Mouse (Mus musculus) embryonic facial prominence, embryonic 13.5 days (tissue): Measurements from ENCODE around the gene Smyd1. TPM values are rescaled to one million over a fixed set of nuclear protein-coding genes. Genes with fewer than 3 reads are reported as not detected.
"Not testable (repeated sequence)": the region's sequence is repeated elsewhere in the genome, so short reads cannot be mapped to it uniquely, and the experiment has no call there.

ENCODE experiments used
- ATAC-seq: fragments of 200-750 bp; cut with Nextera tagmentation; 2 replicates; pipeline ENCODE4 v1.8.0; 2017; ENCODE audit warnings: low read depth; ENCODE audit not compliant: insufficient number of reproducible peaks, insufficient read depth, low FRiP score, low TSS enrichment
- H3K27ac ChIP-seq: fragments of 300-500 bp; sonication (generic); 2 replicates; pipeline ENCODE4 v1.5.1; 2015; ENCODE audit warnings: moderate library complexity, mild to moderate bottlenecking, inconsistent platforms
- H3K27me3 ChIP-seq: fragments of 300-500 bp; sonication (generic); 2 replicates; pipeline ENCODE4 v1.6.1; 2015; ENCODE audit warnings: mild to moderate bottlenecking, inconsistent platforms
- H3K36me3 ChIP-seq: fragments of 300-500 bp; sonication (generic); 2 replicates; pipeline ENCODE4 v1.6.1; 2015; ENCODE audit warnings: mild to moderate bottlenecking, inconsistent platforms
- H3K4me1 ChIP-seq: fragments of 300-500 bp; sonication (generic); 2 replicates; pipeline ENCODE4 v1.6.1; 2015; ENCODE audit warnings: inconsistent platforms
- H3K4me2 ChIP-seq: fragments of 300-500 bp; sonication (generic); 2 replicates; pipeline ENCODE4 v1.6.1; 2015; ENCODE audit warnings: moderate library complexity, mild to moderate bottlenecking, inconsistent platforms
- H3K4me3 ChIP-seq: fragments of 300-500 bp; sonication (generic); 2 replicates; pipeline ENCODE4 v1.5.1; 2015; ENCODE audit warnings: mild to moderate bottlenecking, inconsistent platforms
- H3K9ac ChIP-seq: fragments of 300-500 bp; sonication (generic); 2 replicates; pipeline ENCODE4 v1.6.1; 2015; ENCODE audit warnings: mild to moderate bottlenecking, inconsistent platforms
- H3K9me3 ChIP-seq: fragments of 300-500 bp; sonication (generic); 2 replicates; pipeline ENCODE4 v1.6.1; 2016; ENCODE audit warnings: inconsistent platforms
- WGBS: fragments of 180-500 bp; shearing (Covaris S2); methylation state at CpG from one replicate; pipeline ENCODE4 v1.1.7; 2015; ENCODE audit warnings: mixed read lengths; 5-methylcytosine and 5-hydroxymethylcytosine counted together
- polyA plus RNA-seq: library from polyadenylated mRNA; unstranded; fragments of >200 nt; fragmentation: Nextera tagmentation; extraction: Ambion mirVana; gene quantifications from 2 replicates; pipeline ENCODE4 v1.2.1, GENCODE M21; 2015

Smyd1 gene
- polyA plus RNA-seq, 1 experiment from 2014 or later, result 1.3 TPM

DNA sequence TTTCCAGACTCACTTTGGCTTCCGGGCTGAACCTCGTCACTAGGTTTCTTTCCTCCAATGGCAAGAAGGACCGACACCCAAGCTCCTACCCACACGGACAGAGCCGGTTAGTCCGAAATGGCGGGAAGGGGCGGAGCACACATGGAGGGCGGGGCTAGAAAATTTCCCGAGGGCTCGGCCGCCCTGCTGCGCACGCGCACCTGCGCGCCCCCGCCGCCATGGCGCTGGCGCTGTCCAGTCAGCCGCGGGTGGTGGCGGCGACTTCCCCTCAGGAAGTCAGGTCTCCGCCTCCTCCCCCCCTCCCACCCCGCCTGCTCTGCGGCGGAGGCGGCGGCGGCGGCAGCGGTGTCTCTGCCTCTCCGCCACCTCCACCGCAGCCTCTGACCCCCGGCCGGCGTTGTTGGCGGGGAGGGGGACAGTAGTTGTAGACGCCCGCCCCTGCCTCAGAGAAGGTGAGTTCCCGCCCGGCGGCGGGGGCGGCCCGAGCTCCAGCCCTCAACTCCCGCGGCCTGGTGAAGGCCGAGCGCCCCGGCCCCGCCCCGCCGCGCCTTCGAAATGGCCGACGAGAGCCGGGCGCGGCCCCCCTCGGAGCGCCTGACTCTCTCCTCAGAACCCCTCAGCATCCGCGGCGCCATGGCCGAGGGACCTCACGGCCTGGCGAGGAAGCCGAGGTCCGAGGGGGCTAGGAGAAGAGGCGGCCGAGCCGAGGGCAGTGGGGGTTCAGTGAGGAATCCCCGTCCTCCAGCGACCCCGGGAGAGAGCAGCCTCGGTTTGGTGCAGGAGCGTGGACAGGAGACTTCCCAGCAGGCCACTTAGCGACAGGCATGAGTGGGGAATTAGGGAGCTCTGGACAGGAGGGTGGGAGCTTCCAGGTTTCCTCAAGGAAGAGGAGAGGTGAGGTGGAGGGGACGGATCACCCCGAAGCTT lies 50.4 kb downstream of the Smyd1 start, which contains the start of gene Krcc1:
TSS of gene Krcc1 (plus strand) at position 289 of the 927 bp plus-strand sequence.
- peak within 1 kb of the TSS; percentile 77 for H3K4me2 ChIP-seq
- H3K27ac ChIP-seq, result peak within 1 kb of the TSS; percentile 96
- WGBS, result 1% methylated on average over 80 of the region's 84 CpGs
- peaks cover 14% of the 10 kb centered on the region for H3K4me1 ChIP-seq
- no peaks in the 10 kb centered on the region for H3K9me3 ChIP-seq
- H3K9ac ChIP-seq, result peak within 1 kb of the TSS; percentile 99
- peak within 1 kb of the TSS; percentile 93 for H3K4me3 ChIP-seq
- H3K36me3 ChIP-seq, result no peaks in the 10 kb centered on the region
- H3K27me3 ChIP-seq, result no peaks in the 10 kb centered on the region
- ATAC-seq, result peak; percentile 95

DNA sequence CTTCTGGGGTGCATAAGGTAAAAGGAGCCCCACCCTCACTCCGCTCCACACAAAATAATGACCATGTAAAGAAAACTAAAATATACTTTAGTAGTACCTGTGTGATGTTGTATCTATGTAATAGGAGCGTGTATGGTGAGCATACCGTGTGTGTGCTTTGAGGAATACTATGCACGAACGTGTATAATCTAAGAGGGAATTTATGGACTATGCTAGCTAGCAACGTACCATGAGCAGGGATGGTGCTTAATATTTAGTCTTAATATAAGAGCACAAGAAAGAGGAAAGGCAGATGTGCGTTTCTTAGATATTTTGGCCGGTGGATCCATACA lies 51.0 kb downstream of the Smyd1 start:
- Histone ChIP-seq H3K9ac (peak overlapping the region; percentile 54; the same call in 1 of the 2 replicates), H3K27me3 (no peaks in the 10 kb centered on the region), H3K4me3 (peak overlapping the region; percentile 93), H3K4me1 (peaks cover 14% of the 10 kb centered on the region), H3K36me3 (no peaks in the 10 kb centered on the region), H3K9me3 (no peaks in the 10 kb centered on the region), H3K27ac (peak overlapping the region; percentile 96), H3K4me2 (peak overlapping the region; percentile 77)
- peak; percentile 44; the same call in 1 of the 2 replicates for ATAC-seq
- 4% methylated on average over 8 of the region's 8 CpGs for WGBS

DNA sequence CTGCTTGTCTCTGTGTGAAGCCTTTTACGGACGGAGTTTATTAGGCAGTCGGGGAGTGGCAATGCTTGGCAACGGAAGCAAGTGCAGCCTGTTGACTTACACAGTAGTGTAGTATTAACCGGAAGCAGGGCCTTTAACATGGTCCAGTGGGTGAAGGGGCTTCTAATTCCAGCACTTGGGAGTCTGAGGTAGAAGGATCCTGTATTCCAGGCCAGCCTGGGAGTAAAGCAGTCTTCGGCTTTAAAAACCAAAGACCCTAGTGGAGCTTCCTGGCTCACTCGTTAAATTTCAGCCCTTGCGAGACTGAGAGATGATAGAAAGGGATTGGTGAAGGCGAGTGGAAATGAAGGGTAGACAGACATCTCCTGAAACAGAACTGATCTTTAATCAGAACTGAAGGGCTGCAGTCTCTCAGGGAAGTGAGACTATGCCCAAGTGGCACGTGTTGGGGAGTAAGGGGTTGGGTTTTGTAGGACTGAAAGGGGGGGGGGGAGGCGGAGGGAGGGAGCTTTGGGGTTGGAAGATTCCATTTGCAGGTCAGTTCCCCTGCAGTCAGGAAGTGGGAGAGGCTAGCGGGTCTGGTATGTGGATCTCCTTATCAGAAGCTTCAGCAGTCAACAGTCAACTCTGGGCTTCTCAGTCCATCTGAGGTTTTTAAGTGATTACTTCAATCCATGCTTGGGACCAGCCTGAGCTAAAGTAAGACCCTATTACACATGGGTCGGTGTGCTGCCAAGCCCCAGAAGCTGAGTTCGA lies 51.6 kb downstream of the Smyd1 start:
- H3K4me1 ChIP-seq, result peaks cover 14% of the 10 kb centered on the region
- peak overlapping the region; percentile 54; the same call in 1 of the 2 replicates for H3K9ac ChIP-seq
- no peaks in the 10 kb centered on the region for H3K36me3 ChIP-seq
- ATAC-seq, result no peak
- peak overlapping the region; percentile 93 for H3K4me3 ChIP-seq
- H3K4me2 ChIP-seq, result peak overlapping the region; percentile 77
- H3K9me3 ChIP-seq, result no peaks in the 10 kb centered on the region
- WGBS, result 32% methylated on average over 14 of the region's 14 CpGs
- H3K27ac ChIP-seq, result peak overlapping the region; percentile 96
- H3K27me3 ChIP-seq, result no peaks in the 10 kb centered on the region

DNA sequence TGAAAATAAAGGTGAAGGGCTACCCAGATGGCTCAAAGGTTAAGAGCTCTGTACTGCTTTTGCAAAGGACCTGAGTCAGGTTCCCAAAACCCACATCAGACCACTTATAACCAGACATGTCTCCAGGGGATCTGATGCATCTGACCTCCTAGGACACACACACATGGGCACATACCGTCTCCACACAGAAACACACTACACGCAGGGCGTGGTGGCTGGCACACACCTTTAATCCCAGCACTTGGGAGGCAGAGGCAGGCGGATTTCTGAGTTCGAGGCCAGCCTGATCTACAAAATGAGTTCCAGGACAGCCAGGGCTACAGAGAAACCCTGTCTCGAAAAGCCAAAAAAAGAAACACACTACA lies 52.4 kb downstream of the Smyd1 start:
- 90% methylated on average over 6 of the region's 6 CpGs for WGBS
- H3K36me3 ChIP-seq, H3K4me2 ChIP-seq, H3K9me3 ChIP-seq, H3K27ac ChIP-seq, ATAC-seq, H3K4me3 ChIP-seq, H3K27me3 ChIP-seq, H3K9ac ChIP-seq: not testable (repeated sequence)
- H3K4me1 ChIP-seq, result peaks cover 14% of the 10 kb centered on the region

DNA sequence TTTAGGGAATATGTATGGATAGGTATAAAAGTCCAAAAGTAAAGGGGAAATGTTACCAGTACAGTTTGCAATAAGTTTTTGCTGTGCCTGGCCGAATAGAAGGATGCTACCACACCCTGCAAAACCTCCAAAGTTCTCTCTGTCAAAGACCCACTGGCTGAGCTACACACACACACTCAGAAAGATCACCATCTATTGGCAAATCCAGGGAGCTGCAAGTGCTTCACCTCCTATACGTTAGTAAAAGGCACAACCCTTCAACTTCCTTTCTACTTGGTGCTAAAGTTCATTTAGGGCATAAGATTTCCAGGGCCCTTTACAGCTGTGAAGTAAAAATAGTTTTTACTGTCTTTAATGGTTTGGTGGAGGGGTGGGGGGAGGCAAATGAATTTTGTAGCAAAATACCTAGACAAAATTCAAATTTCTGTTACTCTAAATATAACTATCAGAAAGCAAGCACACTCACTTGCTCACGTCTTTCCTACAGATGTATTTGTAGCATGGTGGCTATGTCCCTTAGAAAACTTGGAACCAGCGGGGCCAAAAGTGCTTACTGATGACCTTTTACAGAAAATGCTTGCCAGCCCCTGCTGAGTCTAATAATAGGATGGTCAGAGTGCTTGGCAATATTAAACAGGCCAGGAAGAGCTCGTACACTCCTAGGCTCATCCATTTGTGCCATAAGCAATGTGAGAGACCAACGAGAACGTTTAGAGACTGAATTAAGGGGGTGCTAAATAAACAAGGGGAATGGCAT lies 52.9 kb downstream of the Smyd1 start:
- Histone ChIP-seq H3K27ac (no peak overlapping the region), H3K9me3 (no peaks in the 10 kb centered on the region), H3K4me1 (peaks cover 14% of the 10 kb centered on the region), H3K4me3 (no peak overlapping the region), H3K9ac (no peak overlapping the region), H3K4me2 (no peak overlapping the region), H3K36me3 (no peaks in the 10 kb centered on the region), H3K27me3 (no peaks in the 10 kb centered on the region)
- no peak for ATAC-seq
- WGBS, result 69% methylated on average over 7 of the region's 7 CpGs

DNA sequence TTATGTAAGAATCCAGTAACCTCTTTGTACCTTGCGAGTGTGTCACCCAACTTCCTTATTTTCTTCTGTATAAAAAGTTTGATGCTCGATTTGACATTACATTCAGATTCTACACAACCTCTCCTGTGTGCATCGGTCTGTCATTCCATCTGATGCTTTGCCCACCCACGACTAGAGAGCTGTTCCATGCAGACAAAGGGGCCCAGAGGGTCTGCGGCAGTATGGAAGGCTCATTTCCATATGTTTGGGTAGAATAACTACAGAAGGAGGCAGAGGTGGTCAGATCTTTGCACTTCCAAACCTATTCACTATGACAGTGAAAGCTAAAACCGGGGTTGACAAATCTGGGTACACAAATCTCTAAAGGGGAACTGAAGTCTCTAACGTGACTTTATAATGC lies 54.4 kb downstream of the Smyd1 start:
- WGBS, result 78% methylated on average over 7 of the region's 7 CpGs
- not testable (repeated sequence) for H3K4me2 ChIP-seq, H3K9me3 ChIP-seq, H3K27ac ChIP-seq, H3K36me3 ChIP-seq, H3K4me1 ChIP-seq, H3K9ac ChIP-seq, ATAC-seq, H3K4me3 ChIP-seq, H3K27me3 ChIP-seq

DNA sequence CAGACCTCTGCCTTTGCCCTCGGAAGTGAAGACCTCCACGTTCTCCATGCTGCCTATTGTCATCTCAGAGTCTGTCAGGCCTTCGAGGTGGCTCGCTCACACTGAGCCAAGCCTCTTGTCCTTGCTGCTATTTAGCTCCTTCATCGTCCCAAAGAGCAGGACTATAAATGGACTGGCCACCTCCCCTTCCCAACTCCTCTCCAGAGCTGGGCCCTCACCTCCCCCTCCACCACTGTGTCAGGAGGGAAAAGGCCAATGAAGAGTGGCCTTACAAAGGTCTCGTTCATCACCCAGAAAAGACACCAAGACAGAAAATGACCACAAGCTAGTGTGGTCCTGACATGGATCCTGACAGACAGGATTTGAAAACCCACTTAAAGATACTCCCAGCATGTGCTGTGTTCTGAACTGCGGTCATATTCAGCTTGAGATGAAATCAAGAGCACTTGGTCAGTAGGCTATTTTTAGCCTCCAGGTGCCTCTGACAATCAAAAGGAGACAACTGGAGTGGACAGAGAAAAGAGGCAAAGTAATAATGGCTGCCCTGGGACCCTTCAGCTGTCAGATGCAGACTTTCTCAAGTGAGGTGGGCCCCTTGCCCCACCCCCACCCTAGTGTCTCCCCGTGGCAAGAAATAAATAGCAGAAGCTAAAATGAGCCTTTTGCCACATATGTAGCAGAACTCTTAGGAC lies 59.7 kb downstream of the Smyd1 start:
- H3K27ac ChIP-seq, result no peak overlapping the region
- 83% methylated on average over 8 of the region's 8 CpGs for WGBS
- no peak for ATAC-seq
- H3K36me3 ChIP-seq, result no peaks in the 10 kb centered on the region
- H3K4me2 ChIP-seq, result no peak overlapping the region
- no peak overlapping the region for H3K9ac ChIP-seq
- H3K4me3 ChIP-seq, result no peak overlapping the region
- H3K4me1 ChIP-seq, result no peaks in the 10 kb centered on the region
- H3K9me3 ChIP-seq, result no peaks in the 10 kb centered on the region
- H3K27me3 ChIP-seq, result no peaks in the 10 kb centered on the region

DNA sequence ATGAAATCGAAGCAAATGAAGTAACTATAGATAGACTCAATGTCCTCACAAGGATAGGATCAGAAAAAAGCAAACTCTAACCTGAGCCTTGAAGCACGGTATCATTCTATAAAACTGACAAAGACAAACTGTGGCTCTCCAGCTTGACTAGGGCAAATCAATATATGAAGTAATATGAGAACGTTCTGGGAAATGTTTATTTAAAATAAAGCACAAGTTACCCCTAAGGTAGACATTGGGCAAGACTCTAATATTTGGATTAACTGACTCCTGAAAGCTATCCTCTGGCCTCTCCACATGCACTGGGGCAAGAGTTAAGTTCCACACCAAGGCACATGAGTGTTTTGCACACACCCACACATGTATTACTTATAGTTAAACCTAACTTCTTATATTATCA lies 61.0 kb downstream of the Smyd1 start:
- H3K9me3 ChIP-seq, result no peaks in the 10 kb centered on the region
- WGBS, result 76% methylated on average over 3 of the region's 3 CpGs
- ATAC-seq, result no peak
- H3K27ac ChIP-seq, result no peak overlapping the region
- no peaks in the 10 kb centered on the region for H3K4me1 ChIP-seq
- no peaks in the 10 kb centered on the region for H3K27me3 ChIP-seq
- H3K4me2 ChIP-seq, result no peak overlapping the region
- no peaks in the 10 kb centered on the region for H3K36me3 ChIP-seq
- H3K4me3 ChIP-seq, result no peak overlapping the region
- H3K9ac ChIP-seq, result no peak overlapping the region

DNA sequence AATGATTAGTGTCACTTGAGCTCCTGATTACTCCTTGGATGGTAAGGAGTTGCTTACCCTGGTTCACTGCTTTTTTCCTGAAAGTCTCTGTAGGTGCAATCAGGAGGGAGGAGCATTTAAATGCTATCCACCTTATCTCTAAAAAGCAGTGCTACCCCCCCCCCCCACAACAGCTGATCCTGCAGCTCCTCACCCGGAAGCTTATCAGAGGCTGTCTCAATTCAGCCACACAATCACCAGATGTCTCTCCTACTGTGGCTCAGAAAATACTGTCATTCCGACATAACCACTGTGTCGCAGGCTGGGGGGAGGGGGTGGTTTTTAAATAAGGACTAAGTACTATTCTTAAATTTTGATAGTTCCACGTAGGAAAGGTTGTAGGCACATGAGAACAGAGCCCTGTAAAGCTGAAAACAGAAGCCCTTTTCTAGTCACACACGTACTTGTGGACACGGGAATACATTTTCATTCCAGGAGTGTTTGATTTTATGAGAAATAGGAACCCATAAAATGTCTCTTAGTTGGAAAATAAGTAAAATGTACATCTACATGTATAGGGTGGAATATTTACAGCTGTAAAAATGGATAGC lies 61.9 kb downstream of the Smyd1 start:
- no peak for ATAC-seq
- Histone ChIP-seq H3K4me2 (no peak overlapping the region), H3K27me3 (no peaks in the 10 kb centered on the region), H3K4me1 (no peaks in the 10 kb centered on the region), H3K9me3 (no peaks in the 10 kb centered on the region), H3K27ac (no peak overlapping the region), H3K4me3 (no peak overlapping the region), H3K36me3 (no peaks in the 10 kb centered on the region), H3K9ac (no peak overlapping the region)
- WGBS, result 61% methylated on average over 6 of the region's 6 CpGs

DNA sequence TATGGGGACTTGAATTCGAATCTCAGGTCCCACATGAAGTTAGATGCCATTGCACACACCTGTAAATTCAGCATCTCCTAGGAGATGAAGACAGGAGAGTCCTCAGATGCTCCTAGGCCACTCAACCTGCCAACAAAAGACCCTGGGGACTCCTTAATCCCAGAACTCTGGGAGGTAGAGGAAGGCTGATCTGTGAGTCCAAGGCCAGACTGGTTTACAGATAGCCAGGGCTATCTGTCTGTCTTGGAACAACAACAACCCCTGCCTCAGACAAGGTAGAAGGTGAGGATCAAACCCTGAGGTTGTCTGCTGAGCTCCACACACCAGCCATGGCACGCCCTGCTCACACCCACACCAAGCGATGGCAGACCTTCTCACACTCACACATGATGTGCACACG lies 62.9 kb downstream of the Smyd1 start:
- 79% methylated on average over 4 of the region's 4 CpGs for WGBS
- no peaks in the 10 kb centered on the region for H3K4me1 ChIP-seq
- no peak overlapping the region for H3K4me2 ChIP-seq
- no peaks in the 10 kb centered on the region for H3K9me3 ChIP-seq
- no peak for ATAC-seq
- H3K27ac ChIP-seq, result no peak overlapping the region
- H3K4me3 ChIP-seq, result no peak overlapping the region
- H3K9ac ChIP-seq, result no peak overlapping the region
- H3K36me3 ChIP-seq, result no peaks in the 10 kb centered on the region
- H3K27me3 ChIP-seq, result no peaks in the 10 kb centered on the region

DNA sequence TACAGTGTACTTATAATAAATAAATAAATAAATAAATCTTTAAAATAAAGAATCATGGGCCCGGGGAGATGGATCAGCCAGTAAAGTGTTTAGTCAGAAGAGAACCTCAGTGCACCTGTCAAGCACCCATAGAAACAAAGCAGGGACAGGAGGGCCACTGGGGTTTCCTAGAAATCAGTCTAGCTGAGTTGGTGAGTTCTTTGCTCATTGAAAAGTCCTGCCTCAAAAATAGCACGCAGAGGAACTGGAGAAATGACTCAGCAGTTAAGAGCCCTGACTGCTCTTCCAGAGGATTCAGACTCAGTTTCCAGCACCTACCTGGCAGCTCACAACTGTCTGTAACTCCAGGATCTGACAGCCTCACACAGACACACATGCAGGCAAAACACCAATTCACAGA lies 63.5 kb downstream of the Smyd1 start:
- no peaks in the 10 kb centered on the region for H3K9me3 ChIP-seq
- WGBS, result 87% methylated on average over 2 of the region's 2 CpGs
- H3K4me2 ChIP-seq, result no peak overlapping the region
- no peak overlapping the region for H3K4me3 ChIP-seq
- no peaks in the 10 kb centered on the region for H3K36me3 ChIP-seq
- H3K27ac ChIP-seq, result no peak overlapping the region
- no peaks in the 10 kb centered on the region for H3K27me3 ChIP-seq
- no peak overlapping the region for H3K9ac ChIP-seq
- no peak for ATAC-seq
- no peaks in the 10 kb centered on the region for H3K4me1 ChIP-seq
